In genomic region chr3:101461816-101462215, GRCm38 (mm10) we compare ENCODE assay signal across 9 mouse cellular contexts.
DNase-seq lines count a peak whose midpoint lies in the region; ATAC-seq lines count a peak whose summit lies in the region.
"Had no signal": no experiment of that assay in that cellular context is flagged by ENCODE, and none has a peak within 500 bp of the region (broad histone marks: within the 10 kb centered on the region; RNA-seq: fewer than 3 reads in every experiment).

No protein-coding gene starts in this region.

- H3K4me3 ChIP-seq in hindbrain, embryonic 10.5 days, result no peak overlapping the region
- H3K4me3 ChIP-seq in midbrain, embryonic 15.5 days, result no peak overlapping the region

- H3K27me3 ChIP-seq in hindbrain, embryonic 10.5 days (ENCODE audit: insufficient read depth, poor library complexity, severe bottlenecking), result no peaks in the 10 kb centered on the region
- no peaks in the 10 kb centered on the region for H3K27me3 ChIP-seq in midbrain, embryonic 15.5 days (replicated peaks)

- peaks cover 8% of the 10 kb centered on the region for H3K9me3 ChIP-seq in hindbrain, embryonic 10.5 days
- no peaks in the 10 kb centered on the region for H3K9me3 ChIP-seq in midbrain, embryonic 15.5 days

- peak; percentile 84 for DNase-seq in Muller cell, postnatal 12 days (ENCODE audit: inconsistent ontology term)
- peak; percentile 16 for DNase-seq in brain, adult 2 months (ENCODE audit: low read depth, low spot score)
- DNase-seq in hindbrain, embryonic 10.5 days (ENCODE audit: low spot score), result peak; percentile 31
- DNase-seq in adrenal gland, postnatal 25 days, result no peak
- DNase-seq in right cerebral cortex, adult 2 months (ENCODE audit: low spot score in 2 of 2), result no peak
- DNase-seq in left cerebral cortex, postnatal 10 days (ENCODE audit: extremely low spot score in 1 of 2, low spot score in 2 of 2), result no peak

- H3K36me3 ChIP-seq in hindbrain, embryonic 10.5 days, result peaks cover 31% of the 10 kb centered on the region
- peaks cover 13% of the 10 kb centered on the region for H3K36me3 ChIP-seq in midbrain, embryonic 15.5 days (replicated peaks)

- peaks cover 32% of the 10 kb centered on the region for H3K4me1 ChIP-seq in hindbrain, embryonic 10.5 days (replicated peaks)
- H3K4me1 ChIP-seq in midbrain, embryonic 15.5 days, result peaks cover 23% of the 10 kb centered on the region

- peak overlapping the region; percentile 26; the same call in 1 of the 2 replicates for H3K9ac ChIP-seq in midbrain, embryonic 15.5 days
- H3K9ac ChIP-seq: liver, embryonic 14.5 days had no signal

- ATAC-seq in midbrain, embryonic 15.5 days (replicated peaks), result peak; percentile 50
- ATAC-seq in CD4-positive, CD25-positive, alpha-beta regulatory T cell, adult 4 months, result no peak

- 36% methylated on average over 8 of the region's 8 CpGs for WGBS in hindbrain, embryonic 10.5 days
- 8% methylated on average over 8 of the region's 8 CpGs for WGBS in midbrain, embryonic 15.5 days

- no peak overlapping the region for H3K4me2 ChIP-seq in midbrain, embryonic 15.5 days

- H3K27ac ChIP-seq in hindbrain, embryonic 10.5 days, result peak overlapping the region; percentile 84
- peak overlapping the region; percentile 83 for H3K27ac ChIP-seq in midbrain, embryonic 15.5 days
- H3K27ac ChIP-seq: liver, embryonic 14.5 days had no signal

- intact Hi-C loops in left cerebral cortex, postnatal 10 days (cut with DNase I), result loop anchor here (1.0 to 5.0 kb wide), 3 partner anchors 85 to 490 kb away; partner anchors contain the start of gene Igsf3

Comparison
In these comparisons a context has a peak if more than half of its experiments do, and no peak if none do; other contexts are left out.
1. DNase-seq: peak in Muller cell, postnatal 12 days (single experiment), brain, adult 2 months (single experiment) and hindbrain, embryonic 10.5 days (single experiment); none in adrenal gland, postnatal 25 days (single experiment), right cerebral cortex, adult 2 months (0 of 2) and left cerebral cortex, postnatal 10 days (0 of 2).